Mouse (Mus musculus): ENCODE results near the gene Plekha6. TPM values are rescaled to one million over a fixed set of nuclear protein-coding genes. Genes with fewer than 3 reads are reported as not detected.
A peak's percentile ranks its signal among the peaks of the same experiment; 100 is the strongest.

The Plekha6 gene
- polyA plus RNA-seq, 1 experiment from 2014 or later: 8.8 TPM

GRCm38 (mm10) chr1:133302540-133302939, 138.5 kb downstream of the Plekha6 start:
- 38% methylated on average over 3 of the region's 3 CpGs for WGBS
- Histone ChIP-seq H3K4me2 (ENCODE audit: low read length) (no peak overlapping the region), H3K36me3 (ENCODE audit: insufficient read depth, low read length) (no peaks in the 10 kb centered on the region), H3K9me3 (replicated peaks; ENCODE audit: low read length) (no peaks in the 10 kb centered on the region), H3K4me1 (replicated peaks; ENCODE audit: insufficient read depth, low read length) (0 out of 2 replicates have a peak, but pooled peaks cover 5% of the 10 kb centered on the region), H3K4me3 (replicated peaks; ENCODE audit: low read depth, low read length) (no peak overlapping the region), H3K9ac (ENCODE audit: low read depth, low read length) (no peak overlapping the region), H3K27ac (no peak overlapping the region), H3K27me3 (ENCODE audit: insufficient read depth, low read length) (peaks cover 5% of the 10 kb centered on the region; the same call in 1 of the 2 replicates)
- DNase-seq (ENCODE audit: low spot score): peak; percentile 62
- TF ChIP-seq CTCF (IDR thresholded peaks at IDR 0.05; ENCODE audit: low read depth): no peak
- no peak for ATAC-seq (replicated peaks; ENCODE audit: low FRiP score, low read depth)

- Histone ChIP-seq H3K4me1 (replicated peaks; ENCODE audit: insufficient read depth, low read length) (0 out of 2 replicates have a peak, but pooled peaks cover 5% of the 10 kb centered on the region), H3K36me3 (ENCODE audit: insufficient read depth, low read length) (no peaks in the 10 kb centered on the region), H3K4me2 (ENCODE audit: low read length) (no peak overlapping the region), H3K9me3 (replicated peaks; ENCODE audit: low read length) (no peaks in the 10 kb centered on the region), H3K9ac (ENCODE audit: low read depth, low read length) (no peak overlapping the region), H3K4me3 (replicated peaks; ENCODE audit: low read depth, low read length) (no peak overlapping the region), H3K27me3 (ENCODE audit: insufficient read depth, low read length) (no peaks in the 10 kb centered on the region), H3K27ac (no peak overlapping the region)
- ATAC-seq (replicated peaks; ENCODE audit: low FRiP score, low read depth): no peak
- TF ChIP-seq CTCF (IDR thresholded peaks at IDR 0.05; ENCODE audit: low read depth): peak; percentile 96
- 8% methylated on average over 4 of the region's 4 CpGs for WGBS
- DNase-seq (ENCODE audit: low spot score): peak; percentile 87
Measured at GRCm38 (mm10) chr1:133306842-133307241, 142.8 kb downstream of the Plekha6 start.

GRCm38 (mm10) chr1:133307318-133307717, 143.3 kb downstream of the Plekha6 start:
- WGBS: 17% methylated on average over 6 of the region's 6 CpGs
- H3K9ac ChIP-seq (ENCODE audit: low read depth, low read length): no peak overlapping the region
- H3K4me3 ChIP-seq (replicated peaks; ENCODE audit: low read depth, low read length): no peak overlapping the region
- no peaks in the 10 kb centered on the region for H3K36me3 ChIP-seq (ENCODE audit: insufficient read depth, low read length)
- H3K27me3 ChIP-seq (ENCODE audit: insufficient read depth, low read length): no peaks in the 10 kb centered on the region
- 0 out of 2 replicates have a peak, but pooled peaks cover 5% of the 10 kb centered on the region for H3K4me1 ChIP-seq (replicated peaks; ENCODE audit: insufficient read depth, low read length)
- no peak overlapping the region for H3K4me2 ChIP-seq (ENCODE audit: low read length)
- no peak overlapping the region for H3K27ac ChIP-seq
- no peaks in the 10 kb centered on the region for H3K9me3 ChIP-seq (replicated peaks; ENCODE audit: low read length)
- ATAC-seq (replicated peaks; ENCODE audit: low FRiP score, low read depth) (no peak), DNase-seq (ENCODE audit: low spot score) (peak; percentile 90)
- peak; percentile 88 for TF ChIP-seq CTCF (IDR thresholded peaks at IDR 0.05; ENCODE audit: low read depth)

- no peak for TF ChIP-seq CTCF (IDR thresholded peaks at IDR 0.05; ENCODE audit: low read depth)
- Histone ChIP-seq H3K4me3 (replicated peaks; ENCODE audit: low read depth, low read length) (peak within 1 kb of the TSS; percentile 13; the same call in 1 of the 2 replicates), H3K9ac (ENCODE audit: low read depth, low read length) (peak within 1 kb of the TSS; percentile 46; the same call in 1 of the 2 replicates), H3K9me3 (replicated peaks; ENCODE audit: low read length) (no peaks in the 10 kb centered on the region), H3K4me2 (ENCODE audit: low read length) (peak within 1 kb of the TSS; percentile 47), H3K27me3 (ENCODE audit: insufficient read depth, low read length) (no peaks in the 10 kb centered on the region), H3K36me3 (ENCODE audit: insufficient read depth, low read length) (no peaks in the 10 kb centered on the region), H3K27ac (peak within 1 kb of the TSS; percentile 83), H3K4me1 (replicated peaks; ENCODE audit: insufficient read depth, low read length) (0 out of 2 replicates have a peak, but pooled peaks cover 5% of the 10 kb centered on the region)
- peak; percentile 61 for DNase-seq (ENCODE audit: low spot score)
- 34% methylated on average over 13 of the region's 14 CpGs for WGBS
- ATAC-seq (replicated peaks; ENCODE audit: low FRiP score, low read depth): peak; percentile 75
Measured at GRCm38 (mm10) chr1:133309652-133310267, 145.8 kb downstream of the Plekha6 start, which contains the start of gene Golt1a. Gene Golt1a (plus strand): TSS chr1:133309800.

- Histone ChIP-seq H3K9ac (ENCODE audit: low read depth, low read length) (no peak overlapping the region), H3K9me3 (replicated peaks; ENCODE audit: low read length) (no peaks in the 10 kb centered on the region), H3K27me3 (ENCODE audit: insufficient read depth, low read length) (no peaks in the 10 kb centered on the region), H3K4me3 (replicated peaks; ENCODE audit: low read depth, low read length) (no peak overlapping the region), H3K4me2 (ENCODE audit: low read length) (no peak overlapping the region), H3K27ac (no peak overlapping the region; the same call in 1 of the 2 replicates), H3K36me3 (ENCODE audit: insufficient read depth, low read length) (no peaks in the 10 kb centered on the region), H3K4me1 (replicated peaks; ENCODE audit: insufficient read depth, low read length) (0 out of 2 replicates have a peak, but pooled peaks cover 5% of the 10 kb centered on the region)
- 57% methylated on average over 4 of the region's 4 CpGs for WGBS
- peak; percentile 67 for TF ChIP-seq CTCF (IDR thresholded peaks at IDR 0.05; ENCODE audit: low read depth)
- DNase-seq (ENCODE audit: low spot score) (peak; percentile 47), ATAC-seq (replicated peaks; ENCODE audit: low FRiP score, low read depth) (no peak)
Measured at GRCm38 (mm10) chr1:133311240-133311639, 147.2 kb downstream of the Plekha6 start.

- ATAC-seq (replicated peaks; ENCODE audit: low FRiP score, low read depth): no peak
- 22% methylated on average over 10 of the region's 10 CpGs for WGBS
- no peak overlapping the region for H3K4me2 ChIP-seq (ENCODE audit: low read length)
Measured at GRCm38 (mm10) chr1:133311946-133312345, 147.9 kb downstream of the Plekha6 start.

More at GRCm38 (mm10) chr1:133311946-133312345, 147.9 kb downstream of the Plekha6 start:
- Histone ChIP-seq H3K4me1 (replicated peaks; ENCODE audit: insufficient read depth, low read length) (0 out of 2 replicates have a peak, but pooled peaks cover 5% of the 10 kb centered on the region), H3K4me3 (replicated peaks; ENCODE audit: low read depth, low read length) (no peak overlapping the region), H3K36me3 (ENCODE audit: insufficient read depth, low read length) (no peaks in the 10 kb centered on the region), H3K27ac (no peak overlapping the region), H3K9ac (ENCODE audit: low read depth, low read length) (no peak overlapping the region), H3K27me3 (ENCODE audit: insufficient read depth, low read length) (no peaks in the 10 kb centered on the region), H3K9me3 (replicated peaks; ENCODE audit: low read length) (no peaks in the 10 kb centered on the region)
- peak; percentile 22 for DNase-seq (ENCODE audit: low spot score)
- TF ChIP-seq CTCF (IDR thresholded peaks at IDR 0.05; ENCODE audit: low read depth): no peak
